Mouse (Mus musculus) heart, embryonic 10.5 days (tissue): ENCODE measurements around the gene Chkb. TPM values are rescaled to one million over a fixed set of nuclear protein-coding genes. Genes with fewer than 3 reads are reported as not detected.

Experiments
- DNase-seq: peaks from one replicate; pipeline ENCODE4 v3.0.0-alpha.2; 2017; ENCODE audit warnings: low spot score
- H3K27ac ChIP-seq: fragments of 300-500 bp; sonication (generic); 2 replicates; pipeline ENCODE4 v1.5.1; 2016; ENCODE audit warnings: mild to moderate bottlenecking
- H3K27me3 ChIP-seq: fragments of 300-500 bp; sonication (generic); 2 replicates; pipeline ENCODE4 v1.6.1; 2016; ENCODE audit warnings: mild to moderate bottlenecking; ENCODE audit not compliant: poor library complexity, insufficient read depth, severe bottlenecking
- H3K36me3 ChIP-seq: fragments of 300-500 bp; sonication (generic); 2 replicates; pipeline ENCODE4 v1.6.1; 2016; ENCODE audit warnings: mild to moderate bottlenecking, moderate library complexity
- H3K4me1 ChIP-seq: fragments of 300-500 bp; sonication (generic); 2 replicates; pipeline ENCODE4 v1.6.1; 2016; ENCODE audit warnings: mild to moderate bottlenecking
- H3K4me3 ChIP-seq: fragments of 300-500 bp; sonication (generic); 2 replicates; pipeline ENCODE4 v1.5.1; 2016; ENCODE audit warnings: mild to moderate bottlenecking, moderate library complexity
- H3K9me3 ChIP-seq: fragments of 300-500 bp; sonication (generic); 2 replicates; pipeline ENCODE4 v1.6.1; 2016; ENCODE audit warnings: mild to moderate bottlenecking, moderate library complexity
- WGBS: fragments of 180-500 bp; shearing (Covaris S2); methylation state at CpG from one replicate; pipeline ENCODE4 v1.1.7; 2016; 5-methylcytosine and 5-hydroxymethylcytosine counted together
- polyA plus RNA-seq: library from polyadenylated mRNA; unstranded; fragments of >200 nt; fragmentation: Nextera tagmentation; extraction: Ambion mirVana; gene quantifications from 2 replicates; pipeline ENCODE4 v1.2.1, GENCODE M21; 2016

The Chkb gene
- polyA plus RNA-seq, 1 experiment from 2014 or later, result 64.8 TPM

- no peaks in the 10 kb centered on the region for H3K36me3 ChIP-seq
- no peaks in the 10 kb centered on the region for H3K4me1 ChIP-seq
- no peak overlapping the region for H3K4me3 ChIP-seq
- WGBS, result 23% methylated on average over 1 of the region's 1 CpGs
- no peak for DNase-seq
- no peak overlapping the region for H3K27ac ChIP-seq
- H3K9me3 ChIP-seq, result no peaks in the 10 kb centered on the region
- H3K27me3 ChIP-seq, result peaks cover 18% of the 10 kb centered on the region
Observed at GRCm38 (mm10) chr15:89465052-89465451, 35.3 kb upstream of the Chkb start.

GRCm38 (mm10) chr15:89463334-89464235 is 33.9 kb upstream of the Chkb start:
- Histone ChIP-seq H3K9me3 (no peaks in the 10 kb centered on the region), H3K27ac (no peak overlapping the region), H3K36me3 (no peaks in the 10 kb centered on the region), H3K4me3 (no peak overlapping the region), H3K27me3 (peaks cover 29% of the 10 kb centered on the region), H3K4me1 (no peaks in the 10 kb centered on the region)
- no peak for DNase-seq
- WGBS, result 59% methylated on average over 5 of the region's 5 CpGs

GRCm38 (mm10) chr15:89462176-89462575 is 32.5 kb upstream of the Chkb start:
- H3K9me3 ChIP-seq, result no peaks in the 10 kb centered on the region
- DNase-seq, result peak; percentile 53
- H3K4me3 ChIP-seq, result no peak overlapping the region
- WGBS, result 68% methylated on average over 7 of the region's 7 CpGs
- H3K36me3 ChIP-seq, result no peaks in the 10 kb centered on the region
- H3K27me3 ChIP-seq, result peaks cover 42% of the 10 kb centered on the region
- no peak overlapping the region for H3K27ac ChIP-seq
- no peaks in the 10 kb centered on the region for H3K4me1 ChIP-seq

- H3K36me3 ChIP-seq, result no peaks in the 10 kb centered on the region
- H3K27ac ChIP-seq, result no peak overlapping the region
- DNase-seq, result peak; percentile 75
- 75% methylated on average over 15 of the region's 15 CpGs for WGBS
- H3K4me3 ChIP-seq, result no peak overlapping the region
- H3K27me3 ChIP-seq, result peaks cover 50% of the 10 kb centered on the region
- H3K4me1 ChIP-seq, result no peaks in the 10 kb centered on the region
- no peaks in the 10 kb centered on the region for H3K9me3 ChIP-seq
Observed at GRCm38 (mm10) chr15:89461321-89461720, 31.6 kb upstream of the Chkb start.

- Histone ChIP-seq H3K27me3 (peaks cover 61% of the 10 kb centered on the region), H3K9me3 (no peaks in the 10 kb centered on the region), H3K4me3 (no peak overlapping the region), H3K4me1 (no peaks in the 10 kb centered on the region), H3K36me3 (no peaks in the 10 kb centered on the region), H3K27ac (no peak overlapping the region)
- WGBS, result 57% methylated on average over 10 of the region's 10 CpGs
- DNase-seq, result no peak
Observed at GRCm38 (mm10) chr15:89460298-89460697, 30.6 kb upstream of the Chkb start.

- H3K4me3 ChIP-seq, result no peak overlapping the region
- peaks cover 2% of the 10 kb centered on the region; the same call in 1 of the 2 replicates for H3K4me1 ChIP-seq
- no peaks in the 10 kb centered on the region for H3K9me3 ChIP-seq
- no peaks in the 10 kb centered on the region for H3K36me3 ChIP-seq
- 82% methylated on average over 7 of the region's 7 CpGs for WGBS
- H3K27ac ChIP-seq, result no peak overlapping the region
- H3K27me3 ChIP-seq, result peaks cover 65% of the 10 kb centered on the region
- no peak for DNase-seq
Observed at GRCm38 (mm10) chr15:89459821-89460220, 30.1 kb upstream of the Chkb start.

GRCm38 (mm10) chr15:89458942-89459341 is 29.2 kb upstream of the Chkb start:
- no peak for DNase-seq
- WGBS, result 88% methylated on average over 15 of the region's 15 CpGs
- Histone ChIP-seq H3K4me1 (peaks cover 11% of the 10 kb centered on the region), H3K36me3 (no peaks in the 10 kb centered on the region), H3K9me3 (no peaks in the 10 kb centered on the region), H3K27ac (no peak overlapping the region), H3K27me3 (peaks cover 74% of the 10 kb centered on the region), H3K4me3 (no peak overlapping the region)

- no peak for DNase-seq
- Histone ChIP-seq H3K27ac (no peak overlapping the region), H3K4me3 (no peak overlapping the region), H3K27me3 (peaks cover 77% of the 10 kb centered on the region), H3K9me3 (no peaks in the 10 kb centered on the region), H3K4me1 (peaks cover 17% of the 10 kb centered on the region), H3K36me3 (no peaks in the 10 kb centered on the region)
- WGBS, result 65% methylated on average over 6 of the region's 6 CpGs
Observed at GRCm38 (mm10) chr15:89455642-89456041, 25.9 kb upstream of the Chkb start.

GRCm38 (mm10) chr15:89454857-89455256 is 25.1 kb upstream of the Chkb start:
- peaks cover 69% of the 10 kb centered on the region for H3K27me3 ChIP-seq
- H3K9me3 ChIP-seq, result no peaks in the 10 kb centered on the region
- H3K36me3 ChIP-seq, result no peaks in the 10 kb centered on the region
- H3K4me3 ChIP-seq, result peak overlapping the region; percentile 5
- no peak for DNase-seq
- peaks cover 17% of the 10 kb centered on the region for H3K4me1 ChIP-seq
- 15% methylated on average over 5 of the region's 6 CpGs for WGBS
- H3K27ac ChIP-seq, result no peak overlapping the region

- WGBS, result 1% methylated on average over 53 of the region's 53 CpGs
- no peak within 1 kb of the TSS for H3K27ac ChIP-seq
Observed at GRCm38 (mm10) chr15:89453865-89454478, 24.3 kb upstream of the Chkb start, which contains the start of gene Mapk8ip2. Gene Mapk8ip2, plus strand, starts transcription at chr15:89453913.

GRCm38 (mm10) chr15:89452906-89453864 is 23.5 kb upstream of the Chkb start:
- Histone ChIP-seq H3K4me3 (peak overlapping the region; percentile 69), H3K36me3 (no peaks in the 10 kb centered on the region), H3K27me3 (peaks cover 57% of the 10 kb centered on the region), H3K9me3 (no peaks in the 10 kb centered on the region), H3K27ac (no peak overlapping the region), H3K4me1 (peaks cover 17% of the 10 kb centered on the region)
- peak; percentile 84 for DNase-seq
- 5% methylated on average over 24 of the region's 24 CpGs for WGBS

More at GRCm38 (mm10) chr15:89453865-89454478, 24.3 kb upstream of the Chkb start, which contains the start of gene Mapk8ip2:
- Histone ChIP-seq H3K9me3 (no peaks in the 10 kb centered on the region), H3K4me3 (peak within 1 kb of the TSS; percentile 69), H3K36me3 (no peaks in the 10 kb centered on the region), H3K4me1 (peaks cover 17% of the 10 kb centered on the region), H3K27me3 (peaks cover 64% of the 10 kb centered on the region)
- DNase-seq, result no peak

- no peaks in the 10 kb centered on the region for H3K27me3 ChIP-seq
- WGBS, result 33% methylated on average over 8 of the region's 8 CpGs
- H3K4me3 ChIP-seq, result no peak overlapping the region
- no peak overlapping the region for H3K27ac ChIP-seq
- H3K4me1 ChIP-seq, result no peaks in the 10 kb centered on the region
- H3K36me3 ChIP-seq, result no peaks in the 10 kb centered on the region
- DNase-seq, result no peak
- H3K9me3 ChIP-seq, result no peaks in the 10 kb centered on the region
Observed at GRCm38 (mm10) chr15:89442486-89443070, 12.9 kb upstream of the Chkb start.
